Mouse (Mus musculus) adrenal gland, adult 18-20 months (tissue): ENCODE results near the gene Plg. TPM values are rescaled to one million over a fixed set of nuclear protein-coding genes. Genes with fewer than 3 reads are reported as not detected.
A peak's percentile ranks its signal among the peaks of the same experiment; 100 is the strongest.

Experiments
- DNase-seq, 2 experiments: peaks; one replicate each; pipeline ENCODE4 v3.0.0; 2021 to 2022; ENCODE audit warnings: low spot score in 2 of 2
- long read RNA-seq, 2 experiments: library from polyadenylated mRNA; stranded (forward); transcript quantifications; one replicate each; pipeline ENCODE4 v2.0.0; 2021
- total RNA-seq, 2 experiments: library from RNA; stranded (reverse); gene quantifications; 1 replicate in 1 of 2; 2 replicates in 1 of 2; pipeline ENCODE4 v1.2.3; 2021

The Plg gene
- under 1 TPM in 1 of 2 experiments, not detected in 1; 0.36 TPM for total RNA-seq
- long read RNA-seq, experiment 1: 0 reads
- long read RNA-seq, experiment 2: 0 reads

GRCm38 (mm10) chr17:12377981-12378705 is at the start of gene Plg:
Gene Plg (plus strand): TSS chr17:12378608.
- DNase-seq: no peak

GRCm38 (mm10) chr17:12335115-12335514 is 43.3 kb upstream of the Plg start:
- no peak for DNase-seq

DNA sequence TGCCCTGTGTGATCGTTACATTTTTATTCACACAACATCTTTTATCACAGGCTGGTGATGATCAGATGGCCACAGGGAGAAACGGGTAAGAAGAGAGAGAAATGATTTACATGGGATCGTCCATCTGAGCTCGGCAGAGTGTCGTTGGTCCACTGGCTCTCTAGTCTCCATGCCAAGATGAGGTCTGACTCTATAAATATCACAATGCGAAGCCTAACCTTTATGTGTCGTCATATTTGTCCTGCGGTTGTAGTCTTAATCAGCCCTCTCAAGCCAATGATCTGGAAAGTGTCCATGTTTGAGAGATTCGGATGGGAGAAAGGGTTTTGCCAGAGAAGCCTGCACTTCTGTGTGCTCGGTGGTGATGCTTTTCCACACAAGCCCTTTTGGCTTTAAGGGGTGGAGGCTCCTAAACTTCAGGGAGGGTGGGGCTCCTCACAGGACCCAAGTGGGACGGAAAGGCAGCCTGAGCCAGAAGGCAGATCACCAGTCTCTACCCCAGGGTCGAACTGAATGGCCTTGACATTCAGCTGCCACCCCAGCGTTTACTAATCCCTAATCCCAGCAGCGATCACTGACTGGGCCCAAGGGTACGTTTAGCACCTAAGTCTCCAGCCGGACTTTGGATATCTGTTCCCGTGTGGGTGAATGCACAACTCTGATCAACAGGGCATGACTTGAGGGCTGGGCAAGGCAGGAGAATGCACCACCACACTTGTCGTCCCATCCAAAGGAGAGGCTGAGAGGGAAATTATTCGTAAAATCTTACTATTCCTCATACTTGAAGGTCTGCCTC is 42.1 kb upstream of the Plg start:
- no peak for DNase-seq

DNA sequence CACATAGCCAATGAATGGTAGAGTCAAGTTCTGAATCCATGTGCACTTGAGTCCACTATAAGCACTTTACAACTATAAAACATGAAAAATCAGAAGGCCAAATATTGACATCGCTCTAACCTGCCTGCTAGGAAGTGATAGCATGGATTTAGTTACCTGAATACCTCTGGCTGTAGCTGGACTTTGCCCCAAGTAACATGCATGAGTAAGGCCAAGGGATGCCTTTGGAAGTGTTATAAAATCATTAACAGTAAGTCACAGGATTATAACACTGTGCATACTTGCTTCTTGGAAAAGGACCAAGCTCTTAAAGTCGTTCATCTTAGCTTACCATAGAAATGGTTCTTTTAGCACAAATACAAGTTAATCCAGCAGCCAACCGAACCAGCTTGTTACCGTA is 41.3 kb upstream of the Plg start:
- no peak for DNase-seq

- no peak for DNase-seq
These were observed 34.6 kb upstream of the Plg start for GRCm38 (mm10) chr17:12343702-12344376.

GRCm38 (mm10) chr17:12347462-12347861 is 30.9 kb upstream of the Plg start:
- DNase-seq: no peak

DNA sequence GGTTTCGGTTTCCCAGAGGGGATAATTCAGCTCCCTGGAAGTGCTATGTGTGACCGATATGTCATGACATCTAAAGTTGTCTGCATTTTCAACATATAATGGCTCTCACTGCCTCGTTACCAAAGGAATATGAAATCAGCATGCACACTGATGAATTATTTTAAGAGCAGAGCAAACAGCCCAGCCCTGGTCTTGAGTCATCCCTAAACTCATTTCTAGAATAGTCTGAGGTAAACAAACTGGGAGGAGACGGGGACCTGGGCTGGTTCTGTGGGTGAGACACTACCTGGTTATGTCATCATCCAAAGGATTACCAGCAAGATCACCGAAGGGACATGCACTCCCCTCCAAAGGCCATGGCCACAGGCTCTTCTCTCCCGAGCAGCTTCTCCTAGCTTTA is 26.8 kb upstream of the Plg start:
- DNase-seq: no peak

GRCm38 (mm10) chr17:12352781-12353180 is 25.6 kb upstream of the Plg start:
- no peak for DNase-seq

DNA sequence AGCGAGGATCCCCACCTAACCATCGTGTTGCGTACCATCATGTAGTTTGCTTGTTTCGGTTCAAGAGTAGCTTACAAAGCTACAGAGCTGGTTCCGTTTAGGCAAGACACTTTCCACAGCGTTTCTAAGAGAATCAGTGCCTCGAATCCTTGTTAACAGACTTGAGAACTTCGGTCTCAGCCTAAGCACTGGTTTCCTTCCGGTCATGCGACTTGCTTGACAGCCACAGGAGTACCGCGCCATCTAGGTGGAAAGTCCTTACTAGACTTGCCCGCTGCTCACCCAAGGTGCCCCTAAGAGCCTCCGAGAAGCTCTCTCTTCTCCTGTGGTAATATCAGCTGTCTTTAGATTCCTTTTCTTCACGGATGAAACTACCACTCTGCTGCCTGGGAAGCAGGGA is 18.5 kb upstream of the Plg start:
- no peak for DNase-seq

GRCm38 (mm10) chr17:12363601-12364425 is 14.6 kb upstream of the Plg start:
- no peak for DNase-seq

DNA sequence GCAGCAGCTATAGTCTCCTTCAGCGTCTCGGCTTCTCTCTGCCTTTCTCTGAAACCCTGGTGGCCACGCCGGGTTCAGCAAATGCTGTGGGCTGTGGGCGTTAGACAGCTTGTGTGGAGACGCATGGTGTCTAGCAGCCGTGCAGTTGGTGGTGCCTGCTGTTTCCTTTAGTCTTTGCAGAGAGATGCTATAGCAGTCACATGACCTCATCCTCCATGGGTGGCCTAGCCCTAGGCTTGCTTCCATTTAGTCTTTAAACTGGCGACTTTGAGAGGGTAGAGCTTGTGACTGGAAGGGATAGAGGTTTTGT is 14.0 kb upstream of the Plg start:
- no peak for DNase-seq

DNA sequence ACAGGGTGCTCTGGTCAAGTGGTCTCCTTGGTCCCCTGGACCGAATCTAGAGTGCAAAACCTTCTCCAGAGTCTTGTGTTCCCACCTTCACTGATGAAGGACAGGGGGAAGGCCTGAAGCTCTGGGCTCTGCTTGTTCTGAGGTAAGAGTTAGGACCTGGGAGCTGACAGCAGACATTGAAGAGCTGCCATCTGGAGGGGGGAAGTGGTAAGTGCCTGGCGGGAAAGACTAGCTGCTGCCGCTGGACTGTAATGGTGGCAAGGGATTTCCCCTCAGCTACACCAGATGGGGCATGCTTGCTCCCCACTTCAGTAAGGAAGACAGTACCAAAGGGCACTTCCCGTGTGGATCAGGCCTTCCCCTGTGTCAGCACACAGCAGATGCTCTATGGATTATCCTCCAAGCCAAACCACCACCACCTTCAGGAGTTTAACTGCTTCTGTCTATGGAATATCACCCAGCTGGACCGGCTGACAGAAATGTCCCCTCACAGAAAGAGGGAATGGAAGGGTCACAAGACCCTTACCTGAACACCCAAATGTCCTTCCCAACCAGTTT is 11.0 kb upstream of the Plg start:
- DNase-seq: peak; percentile 39 to 49

DNA sequence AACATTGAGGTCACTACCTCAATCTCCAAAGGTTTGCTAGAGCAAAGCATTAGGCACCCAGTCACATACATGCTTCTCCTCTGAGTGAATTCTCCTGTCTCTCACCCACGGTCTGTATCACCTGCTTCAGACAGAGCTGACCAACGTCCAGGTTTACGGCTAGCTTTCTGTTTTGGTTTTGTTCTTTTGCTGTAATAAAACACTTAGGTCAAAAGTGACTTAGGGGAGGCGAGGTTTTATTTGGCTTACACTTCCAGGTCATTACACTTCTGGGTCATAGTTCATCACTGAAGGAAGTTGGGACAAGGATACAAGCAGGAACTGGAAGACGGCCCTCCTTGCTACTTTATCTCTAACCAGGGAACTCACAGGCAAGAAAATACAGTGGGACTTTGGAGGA is 9.0 kb upstream of the Plg start:
- no peak for DNase-seq

DNA sequence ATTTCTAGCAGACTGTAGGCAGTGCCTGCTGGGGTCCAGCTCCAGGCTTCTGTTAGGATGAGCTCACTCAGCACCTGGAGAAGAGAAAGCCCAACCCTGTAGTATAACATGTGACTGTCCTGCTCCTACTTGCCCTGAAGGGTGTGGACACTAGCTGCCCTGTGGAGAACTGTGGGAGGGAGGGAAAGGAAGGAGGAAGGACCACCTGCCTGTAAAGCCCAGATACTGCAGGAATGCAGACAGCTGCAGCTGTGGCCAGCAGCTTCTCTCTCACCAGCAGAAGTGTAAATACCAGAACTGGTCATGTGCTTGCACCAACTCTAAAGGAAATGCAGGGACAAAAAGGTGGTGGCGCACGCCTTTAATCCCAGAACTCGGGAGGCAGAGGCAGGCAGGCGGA is 8.1 kb upstream of the Plg start:
- no peak for DNase-seq

DNA sequence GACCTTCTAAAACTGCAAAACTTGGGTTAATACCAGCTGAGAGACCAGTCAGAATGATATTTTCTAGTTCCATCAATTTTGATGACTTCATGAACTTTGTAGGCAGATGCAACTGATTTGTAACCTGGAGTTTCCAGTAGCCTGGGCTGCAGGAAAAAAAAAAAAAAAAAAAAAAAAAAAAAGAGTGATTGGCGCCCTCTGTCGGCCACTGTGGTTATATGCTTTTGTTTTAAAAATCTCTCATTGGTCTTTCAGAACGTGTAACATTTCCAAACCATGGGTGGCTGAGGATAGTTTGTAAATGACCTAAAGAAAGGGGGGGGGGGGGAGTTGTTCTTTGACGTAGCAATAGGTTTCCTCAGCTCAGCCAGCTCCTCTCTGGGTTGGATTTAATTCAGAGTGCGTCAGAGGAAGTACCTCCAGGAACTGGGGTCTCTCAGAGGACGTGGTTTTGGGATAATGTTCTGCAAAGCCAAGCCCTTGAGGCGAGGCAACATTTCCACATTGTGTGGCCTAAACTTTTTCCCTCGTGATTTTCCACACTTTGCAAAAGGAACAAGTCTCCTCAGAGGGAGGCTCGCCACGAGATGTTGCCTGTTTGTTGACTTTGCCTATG is 7.0 kb upstream of the Plg start:
- DNase-seq: no peak

DNA sequence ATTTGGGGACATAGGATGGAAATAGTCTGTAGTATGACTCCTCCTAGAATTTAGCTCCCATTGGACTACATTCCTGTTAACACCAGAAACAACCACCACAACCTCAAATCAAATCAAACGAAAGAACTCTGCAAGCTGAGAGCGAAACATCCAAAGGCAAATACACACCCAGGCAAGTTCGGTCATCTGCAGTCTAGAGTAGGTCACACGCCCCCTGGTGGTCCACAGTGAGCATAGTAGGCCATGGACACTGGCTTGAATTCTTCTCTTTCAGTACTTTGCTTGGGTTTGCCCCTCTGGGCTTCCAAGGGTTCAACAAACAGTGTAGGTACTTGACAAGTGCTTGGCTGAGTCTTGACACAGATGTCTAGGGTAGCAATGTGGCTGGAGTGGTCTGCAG is 6.4 kb upstream of the Plg start:
- DNase-seq: peak; percentile 60 to 69

DNA sequence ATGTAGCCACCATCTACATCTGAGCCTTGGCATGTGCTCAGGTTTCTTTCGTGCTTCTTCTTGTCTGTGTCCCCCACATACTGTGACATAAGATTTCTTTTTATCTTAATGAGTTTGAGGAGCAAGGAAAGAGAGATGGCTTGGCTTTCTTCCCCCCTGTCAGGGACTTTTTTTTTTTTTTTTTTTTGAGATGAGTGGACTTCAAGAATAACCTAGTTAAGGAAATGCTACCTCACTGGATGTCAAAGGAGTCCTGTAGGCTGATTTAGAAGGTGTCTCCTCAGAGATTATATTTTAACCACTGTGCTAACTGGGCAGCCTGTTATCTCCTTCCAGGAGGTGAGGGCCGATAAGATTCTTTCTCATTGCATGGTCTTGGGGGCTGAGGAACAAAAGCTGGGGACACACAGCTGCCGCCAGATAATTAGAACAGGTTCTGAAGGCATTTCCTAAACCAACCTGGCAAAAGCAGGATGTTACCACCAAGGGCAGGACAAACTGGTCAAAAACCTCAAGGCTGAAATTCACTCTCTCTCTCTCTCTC is 4.7 kb upstream of the Plg start:
- no peak for DNase-seq

DNA sequence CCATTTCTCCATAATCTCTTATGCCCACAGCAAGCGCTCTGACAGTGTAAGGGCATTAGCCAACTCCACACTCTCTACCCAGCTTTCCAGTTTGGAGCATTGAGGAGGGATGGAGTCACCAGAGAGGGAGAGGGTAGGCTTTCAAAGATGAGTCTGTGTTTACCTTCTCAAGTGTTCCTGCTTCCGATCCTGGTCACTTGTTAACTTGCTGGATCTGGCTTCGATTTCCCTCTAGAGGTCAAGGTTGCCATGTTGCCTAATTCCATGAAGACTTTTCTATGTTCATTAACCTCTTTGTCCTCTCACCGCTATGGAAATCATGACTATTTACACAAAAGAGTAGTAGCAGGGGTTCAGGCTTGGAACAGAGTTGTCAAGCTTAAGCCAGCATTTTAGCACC is 1.9 kb downstream of the Plg start:
- no peak for DNase-seq

DNA sequence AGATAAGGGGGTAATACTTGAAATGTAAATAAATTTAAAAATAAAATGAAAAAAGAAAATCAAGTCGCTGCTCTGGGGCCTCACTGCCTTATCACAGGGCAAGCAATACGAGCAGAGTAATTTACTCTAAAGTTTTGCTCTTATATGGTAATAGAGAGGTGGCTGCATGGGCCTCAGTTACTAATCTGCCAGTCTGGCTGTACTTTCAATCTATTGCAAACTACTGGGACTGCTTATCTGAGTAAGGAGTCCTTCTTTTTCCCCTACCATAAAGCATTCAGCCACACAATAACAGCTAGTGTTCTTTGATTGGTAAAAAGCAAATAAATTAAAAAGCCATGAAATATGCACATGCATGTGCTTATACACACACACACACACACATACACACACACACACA is 3.2 kb downstream of the Plg start:
- no peak for DNase-seq

DNA sequence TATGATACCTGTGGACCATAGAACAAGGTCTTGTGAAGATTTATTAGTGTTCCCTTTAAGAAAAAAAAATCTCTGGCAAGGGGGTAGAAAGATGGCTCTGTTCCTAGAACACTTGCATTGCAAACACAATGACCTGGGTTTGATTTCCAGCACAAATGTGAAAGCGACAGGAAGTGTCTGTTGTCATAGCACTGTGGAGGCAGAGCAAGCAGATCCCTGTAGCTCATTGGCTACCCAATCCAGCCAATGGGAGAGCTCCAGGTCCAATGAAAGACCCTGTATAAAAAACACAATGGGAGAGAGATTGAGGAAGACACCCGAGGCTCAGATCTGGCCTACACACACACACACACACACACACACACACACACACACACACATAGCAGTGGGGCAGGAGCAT is 4.1 kb downstream of the Plg start:
- no peak for DNase-seq
